Mouse (Mus musculus) small intestine, adult 2 months (tissue): ENCODE measurements at regions not wholly inside any gene's neighbourhood (a gene's known extent, or its start where the extent isn't known, plus 50 kb on each side); places are given as distances from the start of the nearest gene placed in this dataset.

Experiments
- CTCF ChIP-seq: fragments of 200-500 bp; IDR thresholded peaks from 2 replicates; pipeline ENCODE4 v1.5.1; 2012; ENCODE audit warnings: low read depth, mild to moderate bottlenecking, control low read depth, inconsistent platforms, low read length, moderate library complexity, mixed read lengths; ENCODE audit not compliant: insufficient replicate concordance, insufficient read length; ENCODE audit errors: extremely low read depth
- POLR2A ChIP-seq: fragments of 200-500 bp; IDR thresholded peaks from 2 replicates; pipeline ENCODE4 v1.6.1; 2012; ENCODE audit warnings: low read depth, mild to moderate bottlenecking, control low read depth, inconsistent platforms, low read length, moderate library complexity

GRCm38 (mm10) chr10:100159843-100160531 lies 144.6 kb downstream of the Kitl start:
- TF ChIP-seq CTCF (no peak), POLR2A (no peak)
